Mouse (Mus musculus) c-Kit-positive CD71-positive TER-119-negative erythroid progenitor cells, embryonic 14.5 days (primary cell): ENCODE data around the gene Gm14190.
"Not testable (repeated sequence)": the region's sequence is repeated elsewhere in the genome, so short reads cannot be mapped to it uniquely, and the experiment has no call there.

Experiments used
- DNase-seq: peaks from one replicate; pipeline ENCODE4 v3.0.0-alpha.2; 2013; ENCODE audit warnings: low read depth

Gene Gm14190

DNA sequence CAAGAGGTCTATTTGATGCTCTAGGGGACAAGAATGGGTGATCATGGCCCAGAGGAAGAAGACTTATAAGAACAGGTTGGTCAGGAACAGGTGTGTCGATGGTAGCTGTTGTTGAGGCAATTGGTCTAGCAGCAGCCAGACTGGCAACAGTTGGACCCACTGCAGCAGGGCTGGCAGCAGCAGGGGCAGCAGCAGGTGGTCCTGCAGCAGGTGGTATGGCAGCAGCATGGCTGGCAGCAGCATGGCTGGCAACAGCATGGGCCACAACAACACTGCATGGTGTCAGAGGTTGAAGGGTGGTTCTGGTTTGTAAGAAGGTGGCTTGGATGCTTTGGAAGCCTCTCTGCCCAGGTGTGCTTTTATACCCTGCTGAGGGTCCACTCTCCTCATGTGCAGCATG lies at the start of gene Gm14190:
Gm14190 (minus strand) TSS at position 278 of the 400 bp plus-strand sequence.
- DNase-seq = no peak

DNA sequence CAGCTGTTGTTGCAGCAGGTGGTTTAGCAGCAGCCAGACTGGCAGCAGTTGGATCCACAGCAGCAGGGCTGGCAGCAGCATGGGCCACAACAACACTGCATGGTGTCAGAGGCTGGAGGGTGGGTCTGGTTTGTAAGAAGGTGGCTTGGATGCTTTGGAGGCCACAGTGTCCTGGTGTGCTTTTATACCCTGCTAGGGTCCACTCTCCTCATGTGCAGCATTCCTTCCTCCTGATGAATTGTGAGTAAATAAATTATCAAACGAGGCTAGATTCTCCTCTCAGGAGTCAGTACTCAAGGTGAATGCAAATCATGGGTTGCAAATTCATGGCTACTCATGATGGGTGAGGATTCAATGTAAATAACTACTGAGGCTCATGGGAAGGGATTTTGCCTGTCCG lies 43.6 kb upstream of the Gm14190 start, which contains the start of gene Gm14180:
Gm14180 (minus strand) TSS at position 101 of the 400 bp plus-strand sequence.
- DNase-seq = no peak

DNA sequence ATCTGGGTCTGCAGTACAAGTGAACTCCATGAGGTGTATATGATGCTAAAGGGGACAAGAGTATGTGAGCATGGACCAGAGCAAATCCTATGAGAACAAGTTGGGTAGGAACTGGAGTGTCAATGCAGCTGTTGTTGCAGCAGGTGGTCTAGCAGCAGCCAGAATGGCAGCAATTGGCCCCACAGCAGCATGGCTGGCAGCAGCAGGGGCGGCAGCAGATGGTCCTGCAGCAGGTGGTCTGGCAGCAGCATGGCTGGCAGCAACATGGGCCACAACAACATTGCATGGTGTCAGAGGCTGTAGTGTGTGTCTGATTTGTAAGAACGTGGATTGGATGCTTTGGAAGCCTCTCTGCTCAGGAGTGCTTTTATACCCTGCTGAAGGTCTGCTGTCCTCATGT lies 33.5 kb upstream of the Gm14190 start:
- no peak for DNase-seq

DNA sequence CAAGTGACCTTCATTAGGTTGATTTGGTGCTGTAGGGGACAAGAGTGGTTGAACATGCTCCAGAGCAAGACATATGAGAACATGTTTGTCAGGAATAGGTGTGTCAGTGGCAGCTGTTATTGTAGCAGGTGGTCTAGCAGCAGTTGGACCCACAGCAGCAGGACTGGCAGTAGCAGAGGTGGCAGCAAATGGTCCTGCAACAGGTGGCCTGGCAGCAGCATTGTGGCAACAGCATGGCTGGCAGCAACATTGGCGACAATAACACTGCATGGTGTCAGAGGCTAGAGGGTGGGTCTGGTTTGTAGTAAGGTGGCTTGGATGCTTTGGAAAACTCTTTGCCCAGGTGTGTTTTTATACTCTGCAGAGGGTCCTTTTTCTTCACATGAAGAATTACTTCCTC lies 28.2 kb upstream of the Gm14190 start:
- DNase-seq = no peak

DNA sequence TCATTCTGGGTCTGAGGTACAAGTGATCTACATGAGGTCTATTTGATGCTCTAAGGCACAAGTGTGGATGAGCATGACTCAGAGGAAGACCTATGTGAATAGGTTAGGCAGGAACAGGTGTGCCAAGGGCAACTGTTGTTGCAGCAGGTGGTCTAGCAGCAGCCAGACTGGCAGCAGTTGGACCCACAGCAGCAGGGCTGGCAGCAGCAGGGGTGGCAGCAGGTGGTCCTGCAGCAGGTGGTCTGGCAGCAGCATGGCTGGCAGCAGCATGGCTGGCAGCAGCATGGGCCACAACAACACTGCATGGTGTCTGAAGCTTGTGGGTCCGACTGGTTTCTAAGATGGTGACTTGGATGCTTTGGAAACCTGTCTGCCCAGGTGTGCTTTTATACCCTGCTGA lies 5.3 kb downstream of the Gm14190 start:
- not testable (repeated sequence) for DNase-seq

DNA sequence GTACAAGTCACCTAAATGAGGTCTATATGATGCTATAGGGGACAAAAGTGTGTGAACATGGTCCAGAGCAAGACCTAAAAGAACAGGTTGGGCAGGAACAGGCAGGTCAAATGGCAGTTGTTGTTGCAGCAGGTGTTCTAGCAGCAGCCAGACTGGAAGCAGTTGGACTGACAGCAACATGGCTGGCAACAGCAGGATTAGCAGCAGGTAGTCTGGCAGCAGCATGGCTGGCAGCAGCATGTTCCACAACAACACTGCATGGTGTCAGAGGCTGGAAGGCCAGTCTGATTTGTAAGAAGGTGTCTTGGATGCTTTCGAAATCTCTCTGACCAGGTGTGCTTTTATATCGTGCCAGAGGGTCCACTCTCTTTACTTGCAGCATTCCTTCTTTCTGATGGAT lies 7.1 kb downstream of the Gm14190 start:
- no peak for DNase-seq

DNA sequence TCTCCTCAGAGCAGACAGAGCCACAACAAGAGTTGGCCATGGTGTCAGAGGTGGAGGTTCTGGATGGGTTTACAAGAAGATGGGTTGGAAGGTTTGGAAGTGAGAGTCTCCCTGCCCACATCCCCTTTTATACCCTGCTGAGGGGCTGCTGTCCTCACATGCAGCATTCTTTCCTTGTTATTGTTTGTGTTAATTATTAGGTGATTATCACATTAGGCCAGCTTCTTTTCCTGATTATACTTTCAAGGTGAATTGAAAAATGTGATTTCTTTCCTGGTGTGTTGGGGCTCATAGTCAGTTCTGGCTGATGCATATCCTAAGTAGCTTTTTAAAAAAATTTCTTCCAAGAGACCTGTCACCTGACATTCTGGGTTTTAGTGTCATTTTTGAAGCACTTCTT lies 24.7 kb downstream of the Gm14190 start, which contains the start of gene Krtap4-6:
Krtap4-6 (minus strand) TSS at position 101 of the 400 bp plus-strand sequence.
- DNase-seq = no peak

DNA sequence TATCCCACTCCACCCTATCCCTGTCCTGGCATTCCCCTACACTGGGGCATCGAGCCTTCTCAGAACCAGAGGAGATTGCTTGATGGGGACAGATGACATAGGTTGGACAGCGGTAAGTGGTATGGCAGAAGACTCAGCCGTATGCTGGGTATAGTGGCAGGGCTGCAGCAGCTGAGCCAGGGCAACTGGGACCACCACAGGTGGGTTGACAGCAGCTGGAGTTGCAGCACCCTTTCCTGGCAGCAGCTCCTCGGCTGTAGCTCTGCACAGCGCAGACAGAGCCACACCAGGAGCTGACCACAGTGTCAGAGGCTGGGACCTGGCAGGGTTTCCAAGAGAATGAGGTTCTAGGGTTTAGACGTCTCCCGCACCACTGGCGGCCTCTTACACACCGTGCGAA lies 27.7 kb downstream of the Gm14190 start:
- no peak for DNase-seq

DNA sequence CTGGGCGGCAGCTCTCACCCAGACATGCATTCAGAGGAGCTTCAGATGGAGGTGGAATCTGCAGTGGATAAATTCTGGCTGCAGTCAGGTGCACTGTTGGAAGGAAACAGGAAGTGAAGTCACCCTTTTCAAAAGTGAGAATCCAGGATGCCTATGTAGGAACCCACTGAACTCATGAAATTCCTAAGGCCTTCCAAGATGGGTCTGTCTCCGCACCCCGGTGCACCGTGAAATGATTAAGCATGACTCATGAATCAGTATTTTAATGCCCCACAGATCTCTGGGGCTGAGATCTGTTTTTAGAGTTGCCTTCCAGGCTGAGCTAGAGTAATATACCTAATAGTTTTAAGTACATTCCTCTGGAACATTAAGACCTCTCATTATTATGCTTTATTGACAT lies 31.3 kb downstream of the Gm14190 start:
- DNase-seq = no peak

DNA sequence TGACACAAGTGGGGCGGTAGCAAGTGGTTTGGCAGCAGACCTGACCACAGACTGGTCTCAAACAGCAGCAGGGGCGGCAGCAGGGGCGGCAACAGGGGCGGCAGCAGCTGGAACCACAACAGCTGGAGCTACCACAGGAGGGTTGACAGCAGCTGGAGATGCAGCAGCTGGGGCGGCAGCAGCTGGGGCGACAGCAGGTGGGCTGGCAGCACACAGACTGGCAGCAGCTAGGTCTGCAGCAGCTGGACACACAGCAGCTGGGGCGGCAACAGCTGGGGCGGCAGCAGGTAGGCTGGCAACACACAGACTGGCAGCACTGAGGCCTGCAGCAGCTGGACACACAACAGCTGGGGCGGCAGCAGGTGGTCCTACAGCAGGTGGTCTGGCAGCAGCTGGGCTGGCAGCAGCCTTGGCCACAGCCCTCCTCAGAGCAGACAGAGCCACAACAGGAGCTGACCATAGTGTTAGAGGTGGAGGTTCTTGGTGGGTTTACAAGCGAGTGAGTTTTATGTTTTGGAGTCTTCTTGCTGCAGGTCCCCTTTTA lies 32.0 kb downstream of the Gm14190 start, which contains the start of gene Gm11563:
Gm11563 (minus strand) TSS at position 494 of the 544 bp plus-strand sequence.
- DNase-seq = not testable (repeated sequence)

DNA sequence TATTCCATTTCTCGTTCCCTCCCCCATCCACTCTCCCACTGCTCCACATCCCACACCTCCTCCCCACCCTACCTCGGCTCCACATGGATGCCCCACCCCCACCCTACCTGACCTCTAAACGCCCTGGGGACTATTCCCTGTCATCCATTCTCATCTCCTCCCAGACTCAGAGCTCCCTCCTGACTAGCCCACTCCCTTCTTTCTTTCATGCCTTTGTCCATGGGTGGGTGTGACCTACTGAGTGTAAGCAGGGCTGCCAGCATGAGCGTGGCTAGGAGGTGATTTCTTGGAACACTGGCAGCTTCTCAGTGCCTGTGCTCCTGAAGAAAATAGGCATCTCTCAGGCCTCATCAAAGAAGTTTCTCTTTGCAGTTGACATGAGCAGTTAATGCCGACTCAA lies 33.5 kb downstream of the Gm14190 start:
- no peak for DNase-seq

DNA sequence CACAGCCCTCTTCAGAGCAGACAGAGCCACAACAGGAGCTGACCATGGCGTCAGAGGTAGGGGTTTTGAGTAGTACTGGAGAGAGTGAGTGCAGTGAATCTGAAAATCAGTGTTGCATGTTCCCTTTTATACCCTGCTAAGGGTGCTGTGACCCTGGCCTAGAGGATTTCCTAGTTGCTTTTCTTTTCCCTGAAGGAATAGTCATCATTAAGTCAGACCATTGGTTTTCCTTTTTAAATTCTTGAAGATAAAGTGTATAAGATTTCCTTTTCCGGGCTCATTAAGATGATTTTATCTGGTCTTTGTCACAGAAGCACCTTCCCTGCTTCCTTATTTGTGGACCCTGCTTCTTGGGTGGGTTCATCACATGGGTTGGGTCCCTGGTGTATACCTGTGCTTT lies 40.4 kb downstream of the Gm14190 start, which contains the start of gene Gm11555:
Gm11555 (minus strand) TSS at position 101 of the 400 bp plus-strand sequence.
- DNase-seq = no peak

DNA sequence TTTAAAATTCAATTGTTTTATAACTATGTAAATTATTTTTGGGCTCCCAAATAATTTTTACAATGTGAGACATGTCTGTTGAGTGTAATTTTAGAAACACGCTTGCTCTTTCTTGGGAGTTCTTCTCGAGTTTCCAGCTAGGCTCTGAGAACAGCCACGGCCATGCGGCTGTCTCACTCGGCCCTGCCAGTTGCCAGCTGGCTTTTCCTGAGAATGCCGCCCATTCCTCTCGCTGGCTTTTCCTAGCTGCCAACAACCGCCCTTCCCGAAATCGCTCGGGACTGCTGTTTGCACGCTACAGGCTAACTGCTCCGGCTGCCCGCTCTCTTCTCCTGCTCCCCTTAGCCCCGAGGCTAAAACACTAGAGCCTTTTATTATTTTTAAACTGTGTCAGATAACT lies 44.1 kb downstream of the Gm14190 start:
- DNase-seq = no peak

DNA sequence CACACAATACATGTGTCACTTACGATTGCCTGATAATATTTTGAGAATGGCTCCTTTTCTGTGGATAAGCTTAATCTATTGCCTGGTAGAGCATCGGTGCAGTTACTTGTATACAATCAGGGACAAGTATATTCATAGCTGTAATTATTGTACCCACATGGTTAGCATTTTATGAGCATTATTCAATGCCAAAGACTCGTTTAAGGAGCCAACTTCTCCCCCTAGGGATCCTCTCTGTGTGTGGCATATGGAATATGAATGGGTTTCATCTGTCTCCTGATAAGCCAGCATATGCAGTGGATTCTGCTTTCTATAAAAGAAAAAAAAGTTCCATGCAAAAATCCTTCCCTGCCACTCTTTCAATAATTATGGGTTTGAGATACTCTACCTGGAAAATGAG lies 46.2 kb downstream of the Gm14190 start:
- DNase-seq = no peak

DNA sequence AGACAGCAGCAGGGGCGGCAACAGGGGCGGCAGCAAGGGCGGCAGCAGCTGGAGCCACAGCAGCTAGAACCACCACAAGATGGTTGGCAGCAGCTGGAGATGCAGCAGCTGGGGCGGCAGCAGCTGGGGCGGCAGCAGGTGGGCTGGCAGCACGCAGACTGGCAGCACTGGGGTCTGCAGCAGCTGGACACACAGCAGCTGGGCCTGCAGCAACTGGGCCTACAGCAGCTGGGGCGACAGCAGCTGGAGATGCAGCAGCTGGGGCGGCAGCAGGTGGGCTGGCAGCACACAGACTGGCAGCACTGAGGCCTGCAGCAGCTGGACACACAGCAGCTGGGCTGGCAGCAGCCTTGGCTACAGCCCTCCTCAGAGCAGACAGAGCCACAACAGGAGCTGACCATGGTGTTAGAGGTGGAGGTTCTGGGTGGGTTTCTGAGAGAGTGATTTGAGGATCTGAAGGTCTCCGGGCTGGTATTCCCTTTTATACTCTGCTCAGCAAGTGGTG lies 46.9 kb downstream of the Gm14190 start, which contains the start of gene Krtap4-7:
Krtap4-7 (minus strand) TSS at position 455 of the 505 bp plus-strand sequence.
- not testable (repeated sequence) for DNase-seq

DNA sequence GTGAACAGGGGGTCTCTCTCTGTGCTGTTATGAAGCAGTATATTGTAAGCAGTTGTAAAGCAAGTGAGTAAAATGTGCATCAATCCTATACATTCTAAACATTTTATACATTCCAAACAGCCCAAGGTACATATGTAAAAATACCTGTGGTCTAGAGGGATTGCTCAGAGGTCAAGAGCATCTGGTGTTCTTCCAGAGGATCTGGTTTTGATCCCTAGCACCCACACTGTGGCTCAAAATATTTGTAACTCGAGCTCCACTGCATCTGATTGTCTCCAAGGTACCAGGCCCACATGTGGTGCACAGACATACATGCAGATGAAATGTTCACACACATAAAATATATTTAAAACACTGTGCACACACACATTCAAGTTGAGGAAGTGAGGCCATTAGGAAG lies 49.6 kb downstream of the Gm14190 start:
- no peak for DNase-seq
